12 mouse cellular contexts compared by ENCODE assay signal in the genomic region with DNA sequence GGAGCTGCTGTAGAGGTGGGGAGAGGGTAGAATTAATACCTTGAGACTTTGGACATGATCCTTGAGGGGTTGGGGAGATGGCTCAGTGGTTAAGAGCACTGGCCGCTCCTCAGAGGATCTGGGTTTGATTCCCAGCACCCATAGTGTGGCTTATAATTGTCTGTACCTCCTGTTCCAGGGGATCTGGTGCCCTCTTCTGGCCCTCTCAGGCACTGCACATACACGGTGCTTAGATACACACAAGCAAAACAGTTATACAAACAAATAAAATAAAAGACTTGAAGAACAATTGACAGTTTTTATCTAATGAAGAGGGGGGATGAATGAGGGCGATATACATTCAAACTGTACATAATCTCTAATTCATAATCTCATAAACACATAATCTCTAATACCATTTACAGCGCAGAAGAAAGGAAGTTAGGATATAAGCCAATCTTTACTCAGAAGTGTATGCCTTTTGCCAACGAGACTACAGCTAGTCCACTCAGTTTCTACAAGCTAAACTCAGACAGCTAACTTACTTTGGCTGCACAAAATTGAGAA. TPM values are rescaled to one million over a fixed set of nuclear protein-coding genes. Genes with fewer than 3 reads are reported as not detected.
DNase-seq lines count a peak whose midpoint lies in the region; ATAC-seq and TF ChIP-seq lines count a peak whose summit lies in the region.
"Had no signal": no experiment of that assay in that cellular context is flagged by ENCODE, and none has a peak within 500 bp of the region (broad histone marks: within the 10 kb centered on the region; RNA-seq: fewer than 3 reads in every experiment).

No protein-coding gene starts in this region.

- 0 out of 2 replicates have a peak, but pooled peaks cover 3% of the 10 kb centered on the region for H3K4me1 ChIP-seq in lung, embryonic 14.5 days (ENCODE audit: insufficient read depth)
- H3K4me1 ChIP-seq in liver, postnatal 0 days (ENCODE audit: insufficient read depth): peaks cover 11% of the 10 kb centered on the region

- H3K27me3 ChIP-seq in lung, embryonic 14.5 days (ENCODE audit: insufficient read depth, low read length): no peaks in the 10 kb centered on the region
- no peaks in the 10 kb centered on the region for H3K27me3 ChIP-seq in liver, postnatal 0 days (ENCODE audit: insufficient read depth, low read length)
- H3K27me3 ChIP-seq: neural tube, embryonic 13.5 days had no signal

- no peak overlapping the region for H3K9ac ChIP-seq in lung, embryonic 14.5 days
- no peak overlapping the region for H3K9ac ChIP-seq in liver, postnatal 0 days (replicated peaks)
- H3K9ac ChIP-seq: liver, embryonic 13.5 days; neural tube, embryonic 13.5 days had no signal

- TF ChIP-seq EP300 in liver, postnatal 0 days (IDR thresholded peaks at IDR 0.05; ENCODE audit: low read depth): no peak

- ATAC-seq in lung, embryonic 14.5 days (ENCODE audit: insufficient read depth): no peak
- no peak for ATAC-seq in liver, postnatal 0 days
- ATAC-seq: hindbrain, embryonic 16.5 days had no signal

- H3K9me3 ChIP-seq in lung, embryonic 14.5 days (ENCODE audit: low read depth, low read length): no peaks in the 10 kb centered on the region
- H3K9me3 ChIP-seq in liver, postnatal 0 days (ENCODE audit: low read length): no peaks in the 10 kb centered on the region
- H3K9me3 ChIP-seq: neural tube, embryonic 13.5 days had no signal

- intact Hi-C loops in left cerebral cortex, postnatal 36 days (cut with DNase I): loop anchor here (5.0 kb wide), 1 partner anchor 84 kb away; the partner anchor contains the start of gene Wsb1

- peak; percentile 44; the same call in 1 of the 2 replicates for TF ChIP-seq CTCF in lung, embryonic 14.5 days (IDR thresholded peaks at IDR 0.05; ENCODE audit: low read depth)
- TF ChIP-seq CTCF in liver, postnatal 0 days (IDR thresholded peaks at IDR 0.05; ENCODE audit: low read depth): peak; percentile 59

- H3K4me2 ChIP-seq in lung, embryonic 14.5 days: no peak overlapping the region
- H3K4me2 ChIP-seq in liver, postnatal 0 days (ENCODE audit: low read depth, low read length): no peak overlapping the region
- H3K4me2 ChIP-seq: liver, embryonic 13.5 days; neural tube, embryonic 13.5 days had no signal

- no peak overlapping the region for H3K27ac ChIP-seq in lung, embryonic 14.5 days (ENCODE audit: low read depth)
- no peak overlapping the region for H3K27ac ChIP-seq in liver, postnatal 0 days (ENCODE audit: low read depth)
- H3K27ac ChIP-seq: liver, embryonic 13.5 days; neural tube, embryonic 13.5 days had no signal

- no peak overlapping the region for H3K4me3 ChIP-seq in lung, embryonic 14.5 days (ENCODE audit: low read depth, low read length)
- no peak overlapping the region for H3K4me3 ChIP-seq in liver, postnatal 0 days (ENCODE audit: low read depth, low read length)
- H3K4me3 ChIP-seq: liver, embryonic 13.5 days; neural tube, embryonic 13.5 days had no signal

- DNase-seq in cerebellum, postnatal 36 days: peak; percentile 14 to 16
- no peak for DNase-seq in cerebellum, adult 9-10 months
- DNase-seq in lung, embryonic 14.5 days: no peak
- DNase-seq in lung, postnatal 25 days (ENCODE audit: low spot score): no peak
- peak; percentile 45 for DNase-seq in liver, postnatal 0 days
- DNase-seq in thymus, postnatal 36 days: peak; percentile 33 to 45
- DNase-seq in left cerebral cortex, adult 11 months (ENCODE audit: low spot score): no peak
- no peak for DNase-seq in left cerebral cortex, postnatal 36 days (ENCODE audit: low spot score in 2 of 2)
- DNase-seq: liver, embryonic 13.5 days had no signal

- H3K36me3 ChIP-seq in lung, embryonic 14.5 days (ENCODE audit: insufficient read depth): peaks cover 3% of the 10 kb centered on the region; the same call in 1 of the 2 replicates
- H3K36me3 ChIP-seq in liver, postnatal 0 days (replicated peaks; ENCODE audit: insufficient read depth, low read length): no peaks in the 10 kb centered on the region
- H3K36me3 ChIP-seq: liver, embryonic 13.5 days; neural tube, embryonic 13.5 days had no signal

- 88% methylated on average over 5 of the region's 5 CpGs for WGBS in lung, embryonic 14.5 days
- WGBS in liver, postnatal 0 days (ENCODE audit: insufficient replicate concordance): 83% methylated on average over 5 of the region's 5 CpGs

RNA-seq across cellular contexts. Expression of gene Nf1, which starts 2.7 kb away (rescaled TPM):
- 10.2 and 12.6 TPM in 2 replicates for polyA plus RNA-seq in lung, embryonic 14.5 days (2014; fragmentation: Nextera tagmentation; extraction: Ambion mirVana)
- polyA plus RNA-seq in liver, postnatal 0 days (2015; fragmentation: Nextera tagmentation; extraction: Ambion mirVana): 2.7 and 2.8 TPM in 2 replicates
- 100 to 1,000 TPM; 111 to 130 TPM for total RNA-seq in left cerebral cortex, postnatal 36 days (2021)

RNA-seq across cellular contexts. Expression of gene Gm9964, which starts 40.1 kb away (rescaled TPM):
- not detected in 2 replicates for polyA plus RNA-seq in lung, embryonic 14.5 days (2014; fragmentation: Nextera tagmentation; extraction: Ambion mirVana)
- not detected in 2 replicates for polyA plus RNA-seq in liver, postnatal 0 days (2015; fragmentation: Nextera tagmentation; extraction: Ambion mirVana)
- under 1 TPM in 1 of 2 experiments, not detected in 1; 0.97 TPM for total RNA-seq in left cerebral cortex, postnatal 36 days (2021)
- polyA plus RNA-seq: G1E; hindbrain, embryonic 16.5 days; liver, embryonic 13.5 days; neural tube, embryonic 13.5 days had no signal

Comparison
In these comparisons a context has a peak if more than half of its experiments do, and no peak if none do; other contexts are left out.
1. DNase-seq: peak in cerebellum, postnatal 36 days (2 of 2), liver, postnatal 0 days (single experiment) and thymus, postnatal 36 days (2 of 2); none in cerebellum, adult 9-10 months (single experiment), lung, embryonic 14.5 days (single experiment), lung, postnatal 25 days (single experiment), left cerebral cortex, adult 11 months (single experiment) and left cerebral cortex, postnatal 36 days (0 of 2).